Mouse (Mus musculus): ENCODE results near the gene Rnf38. TPM values are rescaled to one million over a fixed set of nuclear protein-coding genes. Genes with fewer than 3 reads are reported as not detected.

The Rnf38 gene
- polyA plus RNA-seq, 1 experiment from 2014 or later = 36.6 TPM

GRCm38 (mm10) chr4:44234004-44234866, 646 bp upstream of the Rnf38 start:
- peaks cover 5% of the 10 kb centered on the region; the same call in 1 of the 2 replicates for H3K4me1 ChIP-seq (ENCODE audit: control insufficient read depth, insufficient read depth, low read length)
- H3K4me2 ChIP-seq (ENCODE audit: low read depth, severe bottlenecking) = peak overlapping the region; percentile 75
- WGBS = under 1% methylated on average over 48 of the region's 62 CpGs
- peak; percentile 85 for DNase-seq (ENCODE audit: low spot score)
- H3K9ac ChIP-seq (ENCODE audit: low read length) = peak overlapping the region; percentile 84
- H3K27me3 ChIP-seq (ENCODE audit: control insufficient read depth, insufficient read depth, low read length) = no peaks in the 10 kb centered on the region
- peak; percentile 92 for ATAC-seq (ENCODE audit: insufficient number of reproducible peaks, low FRiP score, low TSS enrichment, low read depth)
- H3K9me3 ChIP-seq (ENCODE audit: control insufficient read depth, low read length) = no peaks in the 10 kb centered on the region
- peak overlapping the region; percentile 90 for H3K27ac ChIP-seq (replicated peaks; ENCODE audit: low read depth, low read length)
- H3K4me3 ChIP-seq (ENCODE audit: low read depth, low read length) = peak overlapping the region; percentile 80
- H3K36me3 ChIP-seq (ENCODE audit: control insufficient read depth, insufficient read depth, low read length) = no peaks in the 10 kb centered on the region

GRCm38 (mm10) chr4:44232771-44233712, 547 bp downstream of the Rnf38 start:
- ATAC-seq (ENCODE audit: insufficient number of reproducible peaks, low FRiP score, low TSS enrichment, low read depth) (peak; percentile 37), DNase-seq (ENCODE audit: low spot score) (peak; percentile 80)
- Histone ChIP-seq H3K9ac (ENCODE audit: low read length) (peak overlapping the region; percentile 84), H3K4me3 (ENCODE audit: low read depth, low read length) (peak overlapping the region; percentile 80), H3K9me3 (ENCODE audit: control insufficient read depth, low read length) (no peaks in the 10 kb centered on the region), H3K4me2 (ENCODE audit: low read depth, severe bottlenecking) (peak overlapping the region; percentile 75), H3K27me3 (ENCODE audit: control insufficient read depth, insufficient read depth, low read length) (no peaks in the 10 kb centered on the region), H3K27ac (replicated peaks; ENCODE audit: low read depth, low read length) (peak overlapping the region; percentile 90), H3K4me1 (ENCODE audit: control insufficient read depth, insufficient read depth, low read length) (peaks cover 5% of the 10 kb centered on the region; the same call in 1 of the 2 replicates), H3K36me3 (ENCODE audit: control insufficient read depth, insufficient read depth, low read length) (no peaks in the 10 kb centered on the region)
- 2% methylated on average over 33 of the region's 68 CpGs for WGBS

- Histone ChIP-seq H3K27me3 (ENCODE audit: control insufficient read depth, insufficient read depth, low read length) (no peaks in the 10 kb centered on the region), H3K4me1 (ENCODE audit: control insufficient read depth, insufficient read depth, low read length) (0 out of 2 replicates have a peak, but pooled peaks cover 2% of the 10 kb centered on the region), H3K4me2 (ENCODE audit: low read depth, severe bottlenecking) (no peak overlapping the region), H3K4me3 (ENCODE audit: low read depth, low read length) (no peak overlapping the region), H3K9me3 (ENCODE audit: control insufficient read depth, low read length) (no peaks in the 10 kb centered on the region), H3K27ac (replicated peaks; ENCODE audit: low read depth, low read length) (no peak overlapping the region), H3K9ac (ENCODE audit: low read length) (no peak overlapping the region), H3K36me3 (ENCODE audit: control insufficient read depth, insufficient read depth, low read length) (no peaks in the 10 kb centered on the region)
- 90% methylated on average over 10 of the region's 10 CpGs for WGBS
- DNase-seq (ENCODE audit: low spot score) (no peak), ATAC-seq (ENCODE audit: insufficient number of reproducible peaks, low FRiP score, low TSS enrichment, low read depth) (no peak)
Observed at GRCm38 (mm10) chr4:44225128-44225527, 8.5 kb downstream of the Rnf38 start.

GRCm38 (mm10) chr4:44224141-44224540, 9.4 kb downstream of the Rnf38 start:
- Histone ChIP-seq H3K27ac (replicated peaks; ENCODE audit: low read depth, low read length) (no peak overlapping the region), H3K4me1 (ENCODE audit: control insufficient read depth, insufficient read depth, low read length) (0 out of 2 replicates have a peak, but pooled peaks cover 2% of the 10 kb centered on the region), H3K4me3 (ENCODE audit: low read depth, low read length) (no peak overlapping the region), H3K9ac (ENCODE audit: low read length) (no peak overlapping the region), H3K36me3 (ENCODE audit: control insufficient read depth, insufficient read depth, low read length) (no peaks in the 10 kb centered on the region), H3K9me3 (ENCODE audit: control insufficient read depth, low read length) (no peaks in the 10 kb centered on the region), H3K27me3 (ENCODE audit: control insufficient read depth, insufficient read depth, low read length) (no peaks in the 10 kb centered on the region), H3K4me2 (ENCODE audit: low read depth, severe bottlenecking) (no peak overlapping the region)
- 46% methylated on average over 9 of the region's 9 CpGs for WGBS
- no peak for ATAC-seq (ENCODE audit: insufficient number of reproducible peaks, low FRiP score, low TSS enrichment, low read depth)
- DNase-seq (ENCODE audit: low spot score) = peak; percentile 29

- DNase-seq (ENCODE audit: low spot score) (no peak), ATAC-seq (ENCODE audit: insufficient number of reproducible peaks, low FRiP score, low TSS enrichment, low read depth) (no peak)
- WGBS = 69% methylated on average over 4 of the region's 4 CpGs
- no peak overlapping the region for H3K27ac ChIP-seq (replicated peaks; ENCODE audit: low read depth, low read length)
- H3K36me3 ChIP-seq (ENCODE audit: control insufficient read depth, insufficient read depth, low read length) = no peaks in the 10 kb centered on the region
- no peaks in the 10 kb centered on the region for H3K9me3 ChIP-seq (ENCODE audit: control insufficient read depth, low read length)
- no peak overlapping the region for H3K4me2 ChIP-seq (ENCODE audit: low read depth, severe bottlenecking)
- H3K4me1 ChIP-seq (ENCODE audit: control insufficient read depth, insufficient read depth, low read length) = 0 out of 2 replicates have a peak, but pooled peaks cover 2% of the 10 kb centered on the region
- H3K27me3 ChIP-seq (ENCODE audit: control insufficient read depth, insufficient read depth, low read length) = no peaks in the 10 kb centered on the region
- H3K9ac ChIP-seq (ENCODE audit: low read length) = no peak overlapping the region
- no peak overlapping the region for H3K4me3 ChIP-seq (ENCODE audit: low read depth, low read length)
Observed at GRCm38 (mm10) chr4:44223444-44223843, 10.1 kb downstream of the Rnf38 start.

GRCm38 (mm10) chr4:44216797-44217442, 16.7 kb downstream of the Rnf38 start:
- Histone ChIP-seq H3K27me3 (ENCODE audit: control insufficient read depth, insufficient read depth, low read length) (no peaks in the 10 kb centered on the region), H3K4me3 (ENCODE audit: low read depth, low read length) (no peak overlapping the region), H3K27ac (replicated peaks; ENCODE audit: low read depth, low read length) (no peak overlapping the region), H3K9ac (ENCODE audit: low read length) (no peak overlapping the region), H3K9me3 (ENCODE audit: control insufficient read depth, low read length) (no peaks in the 10 kb centered on the region), H3K4me2 (ENCODE audit: low read depth, severe bottlenecking) (no peak overlapping the region), H3K4me1 (ENCODE audit: control insufficient read depth, insufficient read depth, low read length) (no peaks in the 10 kb centered on the region), H3K36me3 (ENCODE audit: control insufficient read depth, insufficient read depth, low read length) (no peaks in the 10 kb centered on the region)
- WGBS = 69% methylated on average over 10 of the region's 10 CpGs
- ATAC-seq (ENCODE audit: insufficient number of reproducible peaks, low FRiP score, low TSS enrichment, low read depth) (no peak), DNase-seq (ENCODE audit: low spot score) (no peak)

GRCm38 (mm10) chr4:44199968-44200367, 33.6 kb downstream of the Rnf38 start:
- Histone ChIP-seq H3K27me3 (ENCODE audit: control insufficient read depth, insufficient read depth, low read length) (no peaks in the 10 kb centered on the region), H3K9me3 (ENCODE audit: control insufficient read depth, low read length) (no peaks in the 10 kb centered on the region), H3K4me3 (ENCODE audit: low read depth, low read length) (no peak overlapping the region), H3K9ac (ENCODE audit: low read length) (no peak overlapping the region), H3K4me1 (ENCODE audit: control insufficient read depth, insufficient read depth, low read length) (no peaks in the 10 kb centered on the region), H3K27ac (replicated peaks; ENCODE audit: low read depth, low read length) (no peak overlapping the region), H3K4me2 (ENCODE audit: low read depth, severe bottlenecking) (no peak overlapping the region), H3K36me3 (ENCODE audit: control insufficient read depth, insufficient read depth, low read length) (no peaks in the 10 kb centered on the region)
- DNase-seq (ENCODE audit: low spot score) (no peak), ATAC-seq (ENCODE audit: insufficient number of reproducible peaks, low FRiP score, low TSS enrichment, low read depth) (no peak)
- WGBS = 79% methylated on average over 1 of the region's 1 CpGs

GRCm38 (mm10) chr4:44187431-44187830, 46.2 kb downstream of the Rnf38 start:
- ATAC-seq (ENCODE audit: insufficient number of reproducible peaks, low FRiP score, low TSS enrichment, low read depth) = no peak
- no peak for DNase-seq (ENCODE audit: low spot score)
- Histone ChIP-seq H3K4me1 (ENCODE audit: control insufficient read depth, insufficient read depth, low read length) (no peaks in the 10 kb centered on the region), H3K4me3 (ENCODE audit: low read depth, low read length) (no peak overlapping the region), H3K9ac (ENCODE audit: low read length) (no peak overlapping the region), H3K36me3 (ENCODE audit: control insufficient read depth, insufficient read depth, low read length) (no peaks in the 10 kb centered on the region), H3K27ac (replicated peaks; ENCODE audit: low read depth, low read length) (no peak overlapping the region), H3K27me3 (ENCODE audit: control insufficient read depth, insufficient read depth, low read length) (no peaks in the 10 kb centered on the region), H3K9me3 (ENCODE audit: control insufficient read depth, low read length) (no peaks in the 10 kb centered on the region), H3K4me2 (ENCODE audit: low read depth, severe bottlenecking) (no peak overlapping the region)
- 86% methylated on average over 10 of the region's 10 CpGs for WGBS
